Mouse (Mus musculus) urinary bladder, postnatal 14 days (tissue): ENCODE results near the gene Gm49661.

Source experiments
- DNase-seq: peaks from one replicate; pipeline ENCODE4 v3.0.0; 2021; ENCODE audit warnings: low spot score

Gm49661 gene

DNA sequence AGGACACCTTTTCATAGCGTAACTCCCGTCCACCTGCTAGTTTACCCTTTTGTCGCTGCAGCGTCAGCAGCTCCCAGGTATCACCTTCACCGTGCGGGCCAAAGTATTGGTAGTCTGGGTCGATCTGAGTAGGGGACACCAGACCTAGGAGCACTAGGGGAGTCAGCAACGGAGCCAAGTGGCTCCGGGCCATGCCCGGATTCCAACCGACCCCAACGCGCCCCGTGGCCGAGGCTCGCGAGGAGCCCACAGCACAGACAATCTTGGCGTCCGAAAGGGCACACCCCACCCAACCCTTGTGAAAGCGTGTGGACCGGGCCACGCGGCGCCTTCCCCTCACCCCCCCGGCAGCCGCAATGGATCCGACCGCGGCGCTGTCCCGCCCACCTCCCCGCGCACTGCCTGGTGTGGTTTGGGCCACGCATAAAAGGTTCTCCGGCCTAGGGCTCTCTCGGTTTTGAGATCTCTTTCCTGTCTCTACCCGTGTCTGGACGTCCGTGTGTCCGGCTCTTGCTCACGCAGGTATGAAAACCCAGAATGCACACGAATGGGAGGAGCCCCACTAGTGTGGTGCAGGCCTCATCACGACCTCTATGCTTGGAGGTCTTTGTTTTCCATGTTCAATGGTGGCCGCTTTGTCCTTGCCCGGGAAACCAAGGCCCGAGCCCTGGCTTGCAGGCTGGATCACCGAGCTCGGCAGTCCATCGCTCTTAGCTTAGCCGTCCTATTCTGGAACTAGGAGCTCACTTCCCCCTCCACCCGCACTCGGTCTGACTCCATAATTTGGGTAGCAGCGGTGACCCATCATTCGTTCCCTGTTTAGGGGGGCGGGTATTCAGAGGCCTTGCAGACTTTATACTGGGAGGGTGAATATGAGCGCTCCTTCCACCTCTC lies at the start of gene Gm49661, which contains the start of the genes Prdx2 and Rnaseh2a:
Gene Gm49661, minus strand, starts transcription at position 193 of the 894 bp plus-strand sequence.
Gene Prdx2, plus strand, starts transcription at position 347 of the 894 bp plus-strand sequence.
Gene Rnaseh2a, minus strand, starts transcription at position 527 of the 894 bp plus-strand sequence.
- DNase-seq = peak; percentile 80

DNA sequence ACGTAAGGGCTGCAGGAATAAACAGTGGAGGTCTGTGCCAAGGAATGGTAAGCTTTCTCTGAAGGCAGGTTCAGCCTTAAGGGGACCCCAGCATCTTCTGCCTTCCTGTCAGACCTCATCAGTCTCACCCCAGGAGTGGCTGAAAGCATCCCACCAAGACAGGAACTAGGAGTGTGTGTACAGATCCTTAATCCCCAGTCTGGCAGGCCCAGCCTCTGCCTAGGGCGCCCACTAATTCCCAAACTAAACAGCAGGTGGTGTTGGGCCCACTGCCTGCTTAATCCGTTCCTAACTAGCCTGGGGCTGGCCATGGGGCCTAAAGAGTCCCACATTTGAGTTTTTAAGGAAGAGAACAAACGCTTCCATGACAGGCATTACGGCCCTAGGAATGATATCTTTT lies 48.0 kb upstream of the Gm49661 start:
- no peak for DNase-seq

DNA sequence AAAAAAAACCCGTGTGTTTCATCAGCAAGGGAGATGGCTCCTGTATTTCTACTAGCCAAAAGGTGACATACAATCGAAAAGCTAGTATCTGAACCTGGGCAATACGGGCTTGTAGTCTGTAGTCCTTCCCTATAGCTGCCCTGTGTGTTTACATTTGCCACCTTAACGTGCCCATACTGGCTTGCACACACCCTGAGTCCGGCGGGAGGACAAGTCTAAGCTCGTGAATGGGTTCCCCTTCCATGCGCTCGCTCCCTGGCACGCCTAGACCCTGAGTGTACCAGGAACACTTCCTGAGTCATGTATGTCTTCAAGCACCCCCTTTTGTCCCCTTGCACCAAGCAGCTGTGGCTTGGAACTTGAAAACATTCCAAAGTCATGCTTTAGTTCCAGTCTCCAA lies 47.5 kb upstream of the Gm49661 start:
- DNase-seq = peak; percentile 77

DNA sequence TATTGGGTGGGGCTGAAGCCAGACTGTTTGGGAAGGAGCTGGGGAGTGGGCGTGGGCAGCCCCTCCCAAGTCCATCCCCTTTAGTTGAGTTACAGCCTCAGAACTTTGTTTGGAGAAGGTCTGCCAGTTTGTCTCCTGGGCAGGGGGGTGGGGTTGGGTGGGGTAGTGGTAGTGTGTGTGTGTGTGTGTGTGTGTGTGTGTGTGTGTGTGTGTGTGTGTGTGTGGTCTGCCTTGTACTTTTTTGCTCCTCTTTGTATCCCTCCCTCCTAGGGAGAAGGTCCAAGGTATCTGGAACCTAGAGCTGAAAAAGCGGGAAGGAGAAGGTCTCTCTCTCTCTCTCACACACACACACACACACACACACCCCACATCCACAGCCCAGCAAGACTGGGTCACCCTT lies 45.2 kb upstream of the Gm49661 start, which contains the start of gene Best2:
Gene Best2, minus strand, starts transcription at position 101 of the 400 bp plus-strand sequence.
- DNase-seq = no peak

GRCm38 (mm10) chr8:85013230-85013840 lies 44.1 kb upstream of the Gm49661 start:
- peak; percentile 79 for DNase-seq

GRCm38 (mm10) chr8:85011242-85011641 lies 42.0 kb upstream of the Gm49661 start:
- no peak for DNase-seq

- no peak for DNase-seq
These were observed 38.5 kb upstream of the Gm49661 start for GRCm38 (mm10) chr8:85007686-85008085.

DNA sequence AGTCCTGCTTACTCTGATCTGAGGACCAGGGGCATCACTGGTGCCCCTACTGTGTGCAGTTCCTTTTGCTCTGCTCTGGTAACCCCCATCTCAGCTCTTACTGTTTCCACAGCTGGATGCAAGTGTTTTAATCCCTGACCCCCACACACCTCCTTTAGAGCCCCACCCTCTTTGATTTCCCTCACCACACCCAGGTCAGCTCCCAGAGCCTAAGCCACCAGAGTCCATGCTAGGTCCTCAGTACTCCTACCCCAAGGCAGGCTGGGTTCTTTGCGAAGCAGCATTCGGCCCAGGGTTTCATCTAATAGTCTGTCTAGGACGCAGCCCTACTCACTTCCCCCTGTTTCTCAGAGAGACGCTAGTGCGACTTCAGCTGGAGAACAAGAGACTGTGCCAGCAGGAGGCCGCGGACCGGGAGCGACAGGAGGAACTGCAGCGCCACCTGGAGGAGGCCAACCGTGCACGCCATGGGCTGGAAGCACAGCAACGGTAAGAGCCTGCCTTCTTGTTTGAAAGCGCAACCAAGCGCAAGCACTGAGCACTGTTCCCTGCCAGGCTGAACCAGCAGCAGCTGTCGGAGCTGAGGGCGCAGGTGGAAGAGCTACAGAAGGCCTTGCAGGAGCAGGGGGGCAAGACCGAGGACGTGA lies 28.5 kb upstream of the Gm49661 start:
- peak; percentile 93 for DNase-seq

DNA sequence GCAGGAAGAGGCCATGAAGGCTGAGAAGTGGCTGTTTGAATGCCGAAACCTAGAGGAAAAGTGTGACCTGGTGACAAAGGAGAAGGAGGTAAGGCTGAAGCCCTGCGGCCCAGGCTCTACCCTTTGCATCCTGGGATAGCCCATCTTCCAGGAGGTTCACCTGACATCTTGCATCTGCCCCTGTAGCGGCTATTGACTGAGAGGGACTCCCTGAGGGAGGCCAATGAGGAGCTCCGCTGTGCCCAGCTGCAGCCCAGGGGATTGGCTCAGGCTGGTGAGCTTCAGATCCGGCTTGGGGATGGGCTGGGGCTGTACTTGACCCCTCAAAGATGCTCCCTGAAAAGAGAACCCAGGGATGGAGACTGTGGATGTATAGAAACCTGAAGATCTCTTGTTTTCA lies 27.7 kb upstream of the Gm49661 start:
- DNase-seq = no peak

DNA sequence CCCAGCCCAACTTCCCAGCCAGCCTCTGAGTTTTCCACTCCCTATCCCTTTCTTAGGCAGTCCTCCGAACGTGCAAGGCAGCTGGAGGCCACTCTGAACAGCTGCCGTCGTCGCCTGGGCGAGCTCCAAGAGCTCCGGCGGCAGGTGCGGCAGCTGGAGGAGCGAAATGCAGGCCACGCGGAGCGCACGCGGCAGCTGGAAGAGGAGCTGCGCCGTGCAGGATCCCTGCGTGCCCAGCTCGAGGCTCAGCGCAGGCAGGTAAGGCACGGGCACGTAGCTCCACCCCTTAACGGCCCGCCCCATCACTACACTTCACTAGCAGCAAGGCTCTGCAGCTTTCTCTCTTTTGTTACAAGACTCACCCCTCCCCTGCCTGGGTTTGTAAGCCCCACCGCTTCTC lies 26.4 kb upstream of the Gm49661 start:
- no peak for DNase-seq

GRCm38 (mm10) chr8:84994375-84994774 lies 25.1 kb upstream of the Gm49661 start:
- DNase-seq = no peak

GRCm38 (mm10) chr8:84990836-84991235 lies 21.6 kb upstream of the Gm49661 start:
- peak; percentile 87 for DNase-seq

DNA sequence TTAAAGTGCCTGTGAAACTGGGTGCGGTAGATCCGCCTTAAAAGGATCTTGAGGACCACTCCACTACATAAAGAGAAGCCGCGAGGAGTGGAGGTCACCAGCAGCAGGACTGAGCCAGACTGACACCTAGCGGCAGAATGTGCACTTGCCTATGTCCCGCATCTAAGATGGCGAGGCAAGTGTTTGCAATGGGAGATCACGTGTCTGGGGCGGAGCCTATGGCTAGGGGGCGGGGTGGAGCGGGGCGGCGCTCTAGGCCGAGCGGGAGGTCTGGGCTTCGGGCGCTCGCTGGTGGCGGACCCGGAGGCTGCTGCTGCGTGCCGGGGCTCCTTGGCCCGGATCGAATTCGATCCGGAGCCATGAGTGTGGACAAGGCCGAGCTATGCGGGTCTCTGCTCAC lies 21.1 kb upstream of the Gm49661 start, which contains the start of gene Hook2:
Gene Hook2, plus strand, starts transcription at position 255 of the 400 bp plus-strand sequence.
- DNase-seq = peak; percentile 98

- DNase-seq = peak; percentile 98
These were observed 20.6 kb upstream of the Gm49661 start for GRCm38 (mm10) chr8:84989810-84990209.

- DNase-seq = peak; percentile 75
These were observed 20.1 kb upstream of the Gm49661 start for GRCm38 (mm10) chr8:84989311-84989731.

DNA sequence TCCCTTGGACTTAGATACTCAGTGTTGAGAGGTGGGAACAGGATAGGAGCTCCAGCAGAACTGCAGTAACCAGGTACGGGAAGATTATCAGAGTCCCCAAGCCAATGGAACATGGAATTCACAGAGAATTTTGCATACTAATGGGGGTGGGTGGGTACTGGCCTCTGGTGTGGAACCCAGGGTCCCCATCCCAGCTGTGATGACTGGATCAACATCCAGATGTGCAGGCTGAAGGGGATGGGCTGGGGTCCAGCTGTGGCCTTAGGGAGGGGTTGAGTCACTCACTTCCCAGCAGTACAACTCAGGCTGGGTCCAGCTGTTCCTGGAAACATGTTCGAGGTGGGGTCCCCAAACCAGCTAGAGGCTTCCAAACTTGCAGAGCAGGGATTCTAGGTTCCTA lies 18.7 kb upstream of the Gm49661 start:
- DNase-seq = no peak

- no peak for DNase-seq
These were observed 18.2 kb upstream of the Gm49661 start for GRCm38 (mm10) chr8:84987388-84987787.

DNA sequence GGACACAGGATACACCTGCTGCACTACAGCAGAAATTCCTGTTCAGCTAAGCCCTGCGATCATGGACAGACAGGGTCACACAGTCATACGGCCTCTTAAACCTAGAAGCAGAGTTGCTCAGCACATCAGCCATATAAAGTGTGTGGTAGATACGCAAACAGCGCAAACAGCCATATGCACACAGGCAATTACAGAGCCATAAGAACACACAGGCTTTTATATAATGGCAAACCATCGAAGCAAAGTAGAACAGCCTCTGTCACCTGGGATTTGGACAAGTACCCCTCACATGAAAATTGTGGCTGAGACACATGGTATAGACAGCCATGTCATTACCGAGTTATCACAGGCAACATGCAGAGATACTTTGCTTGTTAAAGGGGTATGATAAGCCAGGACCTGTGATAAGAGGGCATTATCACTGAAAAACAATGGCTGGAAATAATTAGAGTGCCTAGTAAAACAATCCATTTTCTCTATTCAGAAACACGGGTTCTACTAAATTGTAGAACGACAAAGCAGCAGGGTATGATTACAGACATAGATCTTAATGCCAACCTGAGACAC lies 17.2 kb upstream of the Gm49661 start:
- DNase-seq = no peak

DNA sequence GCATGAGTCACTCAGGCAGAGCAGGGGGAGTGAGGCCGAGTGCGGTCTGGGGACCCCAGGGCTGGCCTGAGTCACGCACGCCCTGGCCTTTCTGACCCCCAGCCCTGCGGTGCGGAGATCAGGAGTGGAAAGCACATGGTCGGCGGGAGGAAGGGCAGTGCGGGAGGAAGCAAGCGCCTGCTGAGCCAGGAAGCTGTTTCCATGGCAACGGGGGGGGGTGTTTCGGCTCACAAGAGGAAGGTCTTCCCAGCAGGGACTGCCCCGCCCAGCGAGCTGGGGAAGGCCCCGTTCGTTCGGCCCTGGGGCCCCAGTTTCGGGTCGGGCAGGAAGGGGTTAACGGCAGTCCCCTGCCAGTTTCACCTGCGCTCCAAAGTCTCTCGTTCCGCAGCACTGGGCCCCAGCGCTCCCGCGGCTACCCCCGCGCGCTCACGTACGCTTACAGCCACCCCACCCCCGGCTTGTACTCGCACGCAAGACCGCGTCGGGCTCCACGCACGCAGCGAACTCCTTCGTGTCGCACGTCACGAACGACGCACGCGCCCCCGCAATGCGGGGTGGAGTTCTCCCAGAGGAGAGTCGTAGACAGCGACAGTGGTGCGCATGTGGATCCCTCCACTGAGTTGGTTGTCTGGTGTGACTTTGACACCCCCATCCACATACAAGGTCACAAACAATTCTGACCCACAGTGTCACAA lies 16.6 kb upstream of the Gm49661 start:
- DNase-seq = peak; percentile 92

GRCm38 (mm10) chr8:84985049-84985683 lies 15.9 kb upstream of the Gm49661 start:
- no peak for DNase-seq
